Mouse (Mus musculus) kidney, adult 2 months (tissue): ENCODE measurements around the gene Bach2.

Experiments used
- CTCF ChIP-seq: fragments of 200-500 bp; conservative IDR thresholded peaks from 2 replicates; pipeline ENCODE4 v1.5.1; 2011; ENCODE audit warnings: low read depth, mild to moderate bottlenecking, control low read depth, low read length, moderate library complexity, mixed read lengths; ENCODE audit not compliant: insufficient read depth, insufficient read length
- POLR2A ChIP-seq: fragments of 200-500 bp; IDR thresholded peaks from one replicate; pipeline ENCODE4 v1.6.1; 2011; ENCODE audit warnings: low read depth, low read length, control low read depth

DNA sequence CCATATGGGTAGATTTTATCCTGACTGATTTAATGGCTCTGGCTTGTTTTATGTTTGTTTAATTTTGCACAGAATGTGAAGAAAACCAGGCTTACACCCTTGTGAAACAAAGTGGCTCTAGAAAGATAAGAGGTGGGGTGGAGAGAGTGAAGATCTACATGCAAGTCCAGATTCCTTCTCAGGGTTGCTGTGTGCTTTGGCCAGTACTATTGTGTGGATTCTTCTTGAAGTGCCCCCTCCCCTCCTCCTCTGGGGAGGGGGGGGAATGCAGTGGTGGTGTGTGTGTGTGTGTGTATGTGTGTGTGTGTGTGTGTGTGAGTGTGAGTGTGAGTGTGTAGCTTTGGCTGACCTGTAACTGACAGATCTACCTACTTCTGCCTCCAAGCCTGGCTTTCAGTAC lies 383.0 kb downstream of the Bach2 start:
- TF ChIP-seq POLR2A = no peak
- TF ChIP-seq CTCF = no peak
